Mouse (Mus musculus): ENCODE measurements around the gene Prss44.

- TF ChIP-seq CTCF (conservative IDR thresholded peaks at IDR 0.05 in 1 of 2, IDR thresholded peaks at IDR 0.05 in 1 of 2; ENCODE audit: low read depth in 2 of 2, low read length in 2 of 2) (no peak), MXI1 (IDR thresholded peaks at IDR 0.05; ENCODE audit: low read depth, low read length) (no peak), ZC3H11A (IDR thresholded peaks at IDR 0.05; ENCODE audit: low read depth, low read length) (no peak), E2F4 (IDR thresholded peaks at IDR 0.05; ENCODE audit: insufficient replicate concordance, low read depth, low read length) (no peak), EP300 (IDR thresholded peaks at IDR 0.05; ENCODE audit: low read length) (no peak), POLR2A (IDR thresholded peaks at IDR 0.05; ENCODE audit: low read depth, low read length) (no peak), RAD21 (IDR thresholded peaks at IDR 0.05; ENCODE audit: low read depth, low read length) (no peak)
Observed at GRCm38 (mm10) chr9:110858967-110859596, 45.3 kb downstream of the Prss44 start.
